Mouse (Mus musculus) lung, embryonic 16.5 days (tissue): ENCODE measurements around the gene Emc9. TPM values are rescaled to one million over a fixed set of nuclear protein-coding genes. Genes with fewer than 3 reads are reported as not detected.

Experiments
- ATAC-seq: fragments of 200-750 bp; cut with Nextera tagmentation; 2 replicates; pipeline ENCODE4 v1.8.0; 2017; ENCODE audit warnings: low read depth, mild to moderate bottlenecking, moderate library complexity
- H3K27ac ChIP-seq: fragments of 300-500 bp; sonication (generic); 2 replicates; pipeline ENCODE4 v1.5.1; 2014; ENCODE audit warnings: mild to moderate bottlenecking, control low read depth, low read length
- H3K27me3 ChIP-seq: fragments of 300-500 bp; sonication (generic); 2 replicates; pipeline ENCODE4 v1.6.1; 2014; ENCODE audit warnings: low read depth, low read length, mixed read lengths; ENCODE audit not compliant: control insufficient read depth, insufficient read depth
- H3K36me3 ChIP-seq: fragments of 300-500 bp; sonication (generic); 2 replicates; pipeline ENCODE4 v1.6.1; 2014; ENCODE audit warnings: low read length; ENCODE audit not compliant: control insufficient read depth, insufficient read depth
- H3K4me1 ChIP-seq: fragments of 300-500 bp; sonication (generic); replicated peaks from 2 replicates; pipeline ENCODE4 v1.6.1; 2014; ENCODE audit warnings: low read length, mixed read lengths; ENCODE audit not compliant: control insufficient read depth, insufficient read depth
- H3K4me2 ChIP-seq: fragments of 300-500 bp; sonication (generic); 2 replicates; pipeline ENCODE4 v1.6.1; 2014; ENCODE audit warnings: low read depth, low read length, control low read depth
- H3K4me3 ChIP-seq: fragments of 300-500 bp; sonication (generic); 2 replicates; pipeline ENCODE4 v1.5.1; 2014; ENCODE audit warnings: mild to moderate bottlenecking, low read length, control low read depth
- H3K9ac ChIP-seq: fragments of 300-500 bp; sonication (generic); 2 replicates; pipeline ENCODE4 v1.6.1; 2014; ENCODE audit warnings: low read length, control low read depth
- H3K9me3 ChIP-seq: fragments of 300-500 bp; sonication (generic); 2 replicates; pipeline ENCODE4 v1.6.1; 2016; ENCODE audit warnings: low read length; ENCODE audit not compliant: control insufficient read depth
- WGBS: fragments of 180-500 bp; shearing (Covaris S2); extraction: QIAGEN DNeasy Blood & Tissue Kit; methylation state at CpG from one replicate; pipeline ENCODE4 v1.1.7; 2014; 5-methylcytosine and 5-hydroxymethylcytosine counted together
- polyA plus RNA-seq: library from polyadenylated mRNA; unstranded; fragments of >200 nt; fragmentation: Nextera tagmentation; extraction: Ambion mirVana; gene quantifications from 2 replicates; pipeline ENCODE4 v1.2.1, GENCODE M21; 2015

Emc9 gene
- polyA plus RNA-seq, 1 experiment from 2014 or later = 6.4 TPM

- Histone ChIP-seq H3K27ac (no peak overlapping the region), H3K9me3 (no peaks in the 10 kb centered on the region), H3K4me2 (peak overlapping the region; percentile 83), H3K36me3 (peaks cover 30% of the 10 kb centered on the region), H3K9ac (peak overlapping the region; percentile 91), H3K27me3 (no peaks in the 10 kb centered on the region), H3K4me3 (peak overlapping the region; percentile 98), H3K4me1 (peaks cover 16% of the 10 kb centered on the region)
- WGBS = 3% methylated on average over 16 of the region's 16 CpGs
- no peak for ATAC-seq
These were observed 7.1 kb upstream of the Emc9 start for GRCm38 (mm10) chr14:55592226-55592625.

- Histone ChIP-seq H3K36me3 (peaks cover 22% of the 10 kb centered on the region), H3K9me3 (no peaks in the 10 kb centered on the region), H3K4me1 (peaks cover 16% of the 10 kb centered on the region), H3K27me3 (no peaks in the 10 kb centered on the region), H3K27ac (peak within 1 kb of the TSS; percentile 99), H3K9ac (peak within 1 kb of the TSS; percentile 91), H3K4me2 (peak within 1 kb of the TSS; percentile 83), H3K4me3 (peak within 1 kb of the TSS; percentile 98)
- WGBS = under 1% methylated on average over 33 of the region's 33 CpGs
- ATAC-seq = peak; percentile 91
These were observed 6.3 kb upstream of the Emc9 start, which contains the start of gene Rnf31 for GRCm38 (mm10) chr14:55591331-55591891. Gene Rnf31 (plus strand): TSS chr14:55591708.

- H3K4me3 ChIP-seq = peak within 1 kb of the TSS; percentile 98
- peak within 1 kb of the TSS; percentile 83 for H3K4me2 ChIP-seq
- peak within 1 kb of the TSS; percentile 91 for H3K9ac ChIP-seq
- H3K27me3 ChIP-seq = no peaks in the 10 kb centered on the region
- H3K4me1 ChIP-seq = peaks cover 16% of the 10 kb centered on the region
- ATAC-seq = peak; percentile 98
- H3K36me3 ChIP-seq = peaks cover 17% of the 10 kb centered on the region
- H3K27ac ChIP-seq = peak within 1 kb of the TSS; percentile 99
- H3K9me3 ChIP-seq = no peaks in the 10 kb centered on the region
- WGBS = under 1% methylated on average over 22 of the region's 22 CpGs
These were observed 5.7 kb upstream of the Emc9 start, which contains the start of gene Psme2 for GRCm38 (mm10) chr14:55590748-55591330. Gene Psme2 (minus strand): TSS chr14:55591113.

- Histone ChIP-seq H3K36me3 (peaks cover 10% of the 10 kb centered on the region), H3K27ac (peak overlapping the region; percentile 67), H3K9ac (peak overlapping the region; percentile 77), H3K9me3 (no peaks in the 10 kb centered on the region), H3K4me2 (peak overlapping the region; percentile 83), H3K4me3 (peak overlapping the region; percentile 98), H3K27me3 (no peaks in the 10 kb centered on the region), H3K4me1 (peaks cover 23% of the 10 kb centered on the region)
- ATAC-seq = no peak
- 78% methylated on average over 11 of the region's 11 CpGs for WGBS
These were observed 4.8 kb upstream of the Emc9 start for GRCm38 (mm10) chr14:55589771-55590448.

- Histone ChIP-seq H3K27me3 (no peaks in the 10 kb centered on the region; the same call in 1 of the 2 replicates), H3K36me3 (peaks cover 5% of the 10 kb centered on the region), H3K4me2 (no peak overlapping the region), H3K9ac (no peak overlapping the region), H3K4me1 (peaks cover 23% of the 10 kb centered on the region), H3K27ac (no peak overlapping the region), H3K4me3 (no peak overlapping the region), H3K9me3 (no peaks in the 10 kb centered on the region)
- 89% methylated on average over 5 of the region's 5 CpGs for WGBS
- ATAC-seq = no peak
These were observed 4.2 kb upstream of the Emc9 start for GRCm38 (mm10) chr14:55589271-55589670.

- Histone ChIP-seq H3K9me3 (no peaks in the 10 kb centered on the region), H3K4me3 (no peak overlapping the region), H3K27me3 (no peaks in the 10 kb centered on the region; the same call in 1 of the 2 replicates), H3K4me2 (no peak overlapping the region), H3K4me1 (peaks cover 13% of the 10 kb centered on the region), H3K27ac (no peak overlapping the region), H3K9ac (no peak overlapping the region), H3K36me3 (peaks cover 9% of the 10 kb centered on the region)
- WGBS = 88% methylated on average over 2 of the region's 2 CpGs
- no peak for ATAC-seq
These were observed 1.0 kb upstream of the Emc9 start for GRCm38 (mm10) chr14:55586149-55586548.

GRCm38 (mm10) chr14:55585566-55585960 lies 461 bp upstream of the Emc9 start:
- no peak overlapping the region for H3K9ac ChIP-seq

GRCm38 (mm10) chr14:55584303-55584701 lies 800 bp downstream of the Emc9 start:
- peaks cover 7% of the 10 kb centered on the region for H3K4me1 ChIP-seq
- peak overlapping the region; percentile 64 for H3K4me3 ChIP-seq
- H3K36me3 ChIP-seq = peaks cover 11% of the 10 kb centered on the region
- H3K4me2 ChIP-seq = peak overlapping the region; percentile 83
- ATAC-seq = no peak
- no peak overlapping the region for H3K27ac ChIP-seq
- H3K9me3 ChIP-seq = no peaks in the 10 kb centered on the region
- no peaks in the 10 kb centered on the region; the same call in 1 of the 2 replicates for H3K27me3 ChIP-seq
- 31% methylated on average over 5 of the region's 5 CpGs for WGBS
- peak overlapping the region; percentile 78 for H3K9ac ChIP-seq

More at GRCm38 (mm10) chr14:55585566-55585960, 461 bp upstream of the Emc9 start:
- peak overlapping the region; percentile 83 for H3K4me2 ChIP-seq
- peak overlapping the region; percentile 64 for H3K4me3 ChIP-seq
- no peaks in the 10 kb centered on the region; the same call in 1 of the 2 replicates for H3K27me3 ChIP-seq
- no peak overlapping the region for H3K27ac ChIP-seq
- H3K9me3 ChIP-seq = no peaks in the 10 kb centered on the region
- H3K36me3 ChIP-seq = peaks cover 9% of the 10 kb centered on the region
- WGBS = 43% methylated on average over 6 of the region's 6 CpGs
- ATAC-seq = 0 out of 2 replicates have a peak, but pooled peaks have one; percentile 16
- peaks cover 13% of the 10 kb centered on the region for H3K4me1 ChIP-seq
